Mouse (Mus musculus) forebrain, embryonic 15.5 days (tissue): ENCODE measurements around the gene Wwc2. TPM values are rescaled to one million over a fixed set of nuclear protein-coding genes. Genes with fewer than 3 reads are reported as not detected.

ENCODE experiments used
- ATAC-seq: fragments of 200-750 bp; cut with Nextera tagmentation; replicated peaks from 2 replicates; pipeline ENCODE4 v1.8.0; 2017; ENCODE audit warnings: mild to moderate bottlenecking, moderate TSS enrichment, moderate library complexity
- H3K27ac ChIP-seq: fragments of 300-500 bp; sonication (generic); replicated peaks from 2 replicates; pipeline ENCODE4 v1.5.1; 2015; ENCODE audit warnings: mild to moderate bottlenecking, inconsistent platforms
- H3K27me3 ChIP-seq: fragments of 300-500 bp; sonication (generic); 2 replicates; pipeline ENCODE4 v1.6.1; 2015; ENCODE audit warnings: inconsistent platforms
- H3K36me3 ChIP-seq: fragments of 300-500 bp; sonication (generic); 2 replicates; pipeline ENCODE4 v1.6.1; 2015; ENCODE audit warnings: mild to moderate bottlenecking, inconsistent platforms
- H3K4me1 ChIP-seq: fragments of 300-500 bp; sonication (generic); 2 replicates; pipeline ENCODE4 v1.6.1; 2015; ENCODE audit warnings: inconsistent platforms
- H3K4me2 ChIP-seq: fragments of 300-500 bp; sonication (generic); replicated peaks from 2 replicates; pipeline ENCODE4 v1.6.1; 2015; ENCODE audit warnings: mild to moderate bottlenecking, inconsistent platforms
- H3K4me3 ChIP-seq: fragments of 300-500 bp; sonication (generic); 2 replicates; pipeline ENCODE4 v1.5.1; 2015; ENCODE audit warnings: mild to moderate bottlenecking, inconsistent platforms
- H3K9ac ChIP-seq: fragments of 300-500 bp; sonication (generic); replicated peaks from 2 replicates; pipeline ENCODE4 v1.6.1; 2015; ENCODE audit warnings: mild to moderate bottlenecking, inconsistent platforms
- H3K9me3 ChIP-seq: fragments of 300-500 bp; sonication (generic); 2 replicates; pipeline ENCODE4 v1.6.1; 2016; ENCODE audit warnings: inconsistent platforms
- WGBS: fragments of 180-500 bp; shearing (Covaris S2); methylation state at CpG from one replicate; pipeline ENCODE4 v1.1.7; 2015; ENCODE audit warnings: mixed read lengths; 5-methylcytosine and 5-hydroxymethylcytosine counted together
- polyA plus RNA-seq: library from polyadenylated mRNA; unstranded; fragments of >200 nt; fragmentation: Nextera tagmentation; extraction: Ambion mirVana; gene quantifications from 2 replicates; pipeline ENCODE4 v1.2.1, GENCODE M21; 2015

The Wwc2 gene
- polyA plus RNA-seq, 1 experiment from 2014 or later = 4.1 TPM

GRCm38 (mm10) chr8:47791986-47792385 lies 198.7 kb downstream of the Wwc2 start:
- no peak for ATAC-seq
- H3K4me2 ChIP-seq = no peak overlapping the region
- no peaks in the 10 kb centered on the region for H3K4me1 ChIP-seq
- H3K27me3 ChIP-seq = no peaks in the 10 kb centered on the region
- no peaks in the 10 kb centered on the region for H3K36me3 ChIP-seq
- H3K4me3 ChIP-seq = no peak overlapping the region
- 53% methylated on average over 9 of the region's 9 CpGs for WGBS
- H3K9me3 ChIP-seq = no peaks in the 10 kb centered on the region
- no peak overlapping the region for H3K27ac ChIP-seq
- H3K9ac ChIP-seq = no peak overlapping the region

- Histone ChIP-seq H3K4me3 (no peak overlapping the region), H3K4me2 (0 out of 2 replicates have a peak overlapping the region, but pooled peaks have one; percentile 12), H3K4me1 (no peaks in the 10 kb centered on the region), H3K9ac (no peak overlapping the region), H3K27me3 (no peaks in the 10 kb centered on the region), H3K36me3 (no peaks in the 10 kb centered on the region), H3K9me3 (no peaks in the 10 kb centered on the region), H3K27ac (no peak overlapping the region)
- 27% methylated on average over 10 of the region's 10 CpGs for WGBS
- ATAC-seq = no peak
Measured at GRCm38 (mm10) chr8:47787705-47788104, 203.0 kb downstream of the Wwc2 start.

- Histone ChIP-seq H3K9ac (no peak overlapping the region), H3K27ac (no peak overlapping the region), H3K36me3 (no peaks in the 10 kb centered on the region), H3K4me1 (no peaks in the 10 kb centered on the region), H3K9me3 (no peaks in the 10 kb centered on the region), H3K4me2 (no peak overlapping the region), H3K27me3 (no peaks in the 10 kb centered on the region), H3K4me3 (no peak overlapping the region)
- ATAC-seq = no peak
- 99% methylated on average over 15 of the region's 15 CpGs for WGBS
Measured at GRCm38 (mm10) chr8:47786323-47786722, 204.4 kb downstream of the Wwc2 start.

GRCm38 (mm10) chr8:47784436-47784835 lies 206.3 kb downstream of the Wwc2 start:
- no peak for ATAC-seq
- Histone ChIP-seq H3K4me2 (no peak overlapping the region), H3K36me3 (no peaks in the 10 kb centered on the region), H3K9ac (no peak overlapping the region), H3K4me3 (no peak overlapping the region), H3K27me3 (no peaks in the 10 kb centered on the region), H3K9me3 (no peaks in the 10 kb centered on the region), H3K4me1 (no peaks in the 10 kb centered on the region), H3K27ac (no peak overlapping the region)
- WGBS = 80% methylated on average over 7 of the region's 7 CpGs

- no peaks in the 10 kb centered on the region for H3K36me3 ChIP-seq
- no peak overlapping the region for H3K4me3 ChIP-seq
- ATAC-seq = no peak
- H3K27ac ChIP-seq = no peak overlapping the region
- H3K9ac ChIP-seq = no peak overlapping the region
- no peaks in the 10 kb centered on the region for H3K4me1 ChIP-seq
- H3K4me2 ChIP-seq = no peak overlapping the region
- H3K9me3 ChIP-seq = no peaks in the 10 kb centered on the region
- H3K27me3 ChIP-seq = no peaks in the 10 kb centered on the region
- 89% methylated on average over 6 of the region's 6 CpGs for WGBS
Measured at GRCm38 (mm10) chr8:47783944-47784343, 206.8 kb downstream of the Wwc2 start.

- Histone ChIP-seq H3K9ac (no peak overlapping the region), H3K36me3 (no peaks in the 10 kb centered on the region), H3K9me3 (no peaks in the 10 kb centered on the region), H3K27me3 (no peaks in the 10 kb centered on the region), H3K4me1 (no peaks in the 10 kb centered on the region), H3K4me3 (no peak overlapping the region), H3K27ac (no peak overlapping the region), H3K4me2 (no peak overlapping the region)
- ATAC-seq = no peak
- 89% methylated on average over 2 of the region's 2 CpGs for WGBS
Measured at GRCm38 (mm10) chr8:47783544-47783943, 207.2 kb downstream of the Wwc2 start.

- WGBS = 75% methylated on average over 4 of the region's 4 CpGs
- ATAC-seq = no peak
- Histone ChIP-seq H3K4me3 (no peak overlapping the region), H3K36me3 (no peaks in the 10 kb centered on the region), H3K27ac (no peak overlapping the region), H3K4me2 (no peak overlapping the region), H3K4me1 (no peaks in the 10 kb centered on the region), H3K9me3 (no peaks in the 10 kb centered on the region), H3K9ac (no peak overlapping the region), H3K27me3 (no peaks in the 10 kb centered on the region)
Measured at GRCm38 (mm10) chr8:47781881-47782280, 208.8 kb downstream of the Wwc2 start.

GRCm38 (mm10) chr8:47779589-47779988 lies 211.1 kb downstream of the Wwc2 start:
- Histone ChIP-seq H3K9me3 (no peaks in the 10 kb centered on the region), H3K4me1 (no peaks in the 10 kb centered on the region), H3K9ac (no peak overlapping the region), H3K36me3 (no peaks in the 10 kb centered on the region), H3K4me3 (no peak overlapping the region), H3K27me3 (no peaks in the 10 kb centered on the region), H3K27ac (no peak overlapping the region), H3K4me2 (no peak overlapping the region)
- 82% methylated on average over 6 of the region's 6 CpGs for WGBS
- ATAC-seq = no peak

GRCm38 (mm10) chr8:47777415-47777814 lies 213.3 kb downstream of the Wwc2 start:
- H3K9me3 ChIP-seq = no peaks in the 10 kb centered on the region
- H3K27ac ChIP-seq = no peak overlapping the region
- H3K36me3 ChIP-seq = no peaks in the 10 kb centered on the region
- no peaks in the 10 kb centered on the region for H3K4me1 ChIP-seq
- no peaks in the 10 kb centered on the region for H3K27me3 ChIP-seq
- no peak overlapping the region for H3K4me3 ChIP-seq
- WGBS = 95% methylated on average over 7 of the region's 7 CpGs
- H3K4me2 ChIP-seq = no peak overlapping the region
- no peak for ATAC-seq
- no peak overlapping the region for H3K9ac ChIP-seq

Other genes with a start within 250 kb of the Wwc2 start
- gene Cldn24, start 168.8 kb downstream of the Wwc2 start, polyA plus RNA-seq = not detected in 2 replicates
- gene Cldn22, start 166.4 kb downstream of the Wwc2 start, polyA plus RNA-seq = not detected in 2 replicates
- gene Dctd, start 108.2 kb upstream of the Wwc2 start, polyA plus RNA-seq = 13.1 and 14.4 TPM in 2 replicates